Mouse (Mus musculus): ENCODE results near the gene Ccdc9. TPM values are rescaled to one million over a fixed set of nuclear protein-coding genes. Genes with fewer than 3 reads are reported as not detected.

Ccdc9 gene
- 10 to 100 TPM; 57.1 to 66.6 TPM for polyA plus RNA-seq (2017; shearing (Covaris generic))

DNA sequence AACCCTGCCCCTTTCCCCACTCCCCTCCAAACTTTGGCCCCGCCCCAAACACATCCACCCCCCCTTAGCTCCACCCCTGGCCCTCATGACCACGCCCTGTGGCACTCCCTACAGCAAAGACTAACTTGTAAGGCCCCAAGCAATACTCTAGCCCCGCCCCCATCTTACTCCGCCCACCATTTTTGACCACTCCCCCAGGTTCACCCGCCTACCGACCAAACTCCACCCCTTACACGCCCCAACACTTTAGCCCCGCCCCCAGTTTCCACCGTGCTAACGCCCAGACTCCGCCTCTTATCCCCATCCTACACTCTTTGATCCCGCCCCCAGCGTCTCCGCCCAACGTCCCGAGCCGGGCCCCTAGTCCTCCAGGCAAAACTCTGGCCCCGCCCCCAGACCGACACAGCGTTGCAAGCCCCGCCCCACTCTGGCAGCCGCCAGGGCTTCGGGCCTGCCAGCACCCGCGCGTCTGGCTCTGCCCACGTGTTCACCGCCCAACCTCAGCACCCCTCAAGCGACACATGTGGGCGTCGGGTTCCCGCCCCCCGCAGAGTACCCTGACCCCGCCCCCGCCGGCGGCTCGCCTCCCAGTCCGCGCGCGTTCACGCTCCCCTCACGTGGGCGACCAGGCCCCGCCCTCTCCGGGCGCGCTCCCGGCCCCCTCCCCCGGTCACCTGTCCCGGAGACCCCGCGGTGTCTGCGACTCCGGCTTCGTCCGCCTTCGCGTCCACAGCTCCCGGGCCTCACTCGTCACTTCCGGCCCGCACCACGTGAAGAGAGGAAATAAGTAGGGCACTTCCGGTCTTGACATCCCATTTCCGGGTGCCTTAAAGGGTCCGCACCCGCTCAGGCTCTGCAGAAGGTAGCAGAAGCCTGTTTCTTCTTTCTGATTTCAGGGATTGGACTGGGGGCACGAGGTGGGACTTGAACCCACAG is at the start of gene Ccdc9:
Gene Ccdc9 (minus strand): TSS at position 770 of the 936 bp plus-strand sequence.

GRCm38 (mm10) chr7:16308093-16308492 is 21.5 kb upstream of the Ccdc9 start, which contains the start of gene Bbc3:
Bbc3 (plus strand) TSS chr7:16308393.

DNA sequence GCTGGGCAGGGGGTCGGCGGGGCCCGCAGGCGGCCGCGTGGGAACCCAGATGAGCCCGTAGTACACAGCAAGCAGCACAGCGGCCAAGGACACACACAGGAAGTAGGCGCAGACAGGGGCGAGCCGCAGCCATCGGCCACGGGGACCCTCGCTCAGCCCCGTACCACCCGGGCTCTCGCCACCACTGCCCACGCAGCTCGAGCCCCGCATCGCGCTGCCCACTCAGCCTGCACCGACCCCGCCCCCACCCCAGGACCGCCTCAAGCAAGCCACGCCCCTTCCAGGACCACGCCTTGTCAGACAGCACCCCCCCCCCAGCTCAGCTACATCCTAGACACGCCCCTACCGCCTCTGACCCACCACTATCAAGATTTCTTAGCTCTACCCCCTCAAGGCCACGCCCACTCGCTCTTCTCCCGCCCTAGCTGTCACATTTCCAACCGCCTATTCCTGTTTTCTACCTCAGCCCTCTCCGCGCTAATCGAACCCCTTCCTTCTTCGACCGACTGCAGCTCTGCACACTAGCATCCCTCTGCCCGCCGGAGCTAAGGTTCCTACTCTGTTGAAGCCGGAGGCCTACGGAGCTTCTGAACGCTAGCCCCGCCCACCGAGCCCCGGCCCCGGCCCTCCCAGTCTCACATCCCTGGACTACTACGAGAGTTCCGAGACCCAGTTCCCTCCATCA is 13.4 kb downstream of the Ccdc9 start, which contains the start of gene Inafm1:
Gene Inafm1 (minus strand): TSS at position 537 of the 685 bp plus-strand sequence.

DNA sequence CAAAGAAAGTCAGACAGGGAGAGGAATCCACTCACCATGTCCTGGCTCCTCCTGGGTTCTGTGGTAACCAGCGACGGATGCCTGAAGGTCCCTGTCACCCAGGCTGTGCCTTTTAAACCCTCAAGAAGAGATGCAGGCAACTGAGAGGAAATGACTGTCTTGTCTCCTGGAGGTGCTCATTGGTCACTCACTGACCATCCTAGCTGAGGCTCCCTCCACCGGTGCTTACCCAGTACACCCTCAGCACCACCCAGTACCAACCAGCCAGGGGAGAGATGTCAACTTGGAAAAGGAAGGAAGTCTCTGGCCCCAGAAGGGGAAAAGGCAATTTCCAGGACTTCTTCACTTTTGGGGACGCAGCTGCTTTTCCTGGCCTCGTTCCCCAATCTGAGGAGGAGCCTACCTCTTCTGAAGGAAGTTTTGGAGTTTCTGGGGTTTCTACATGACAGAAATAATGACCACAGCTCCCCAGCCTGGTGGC is 27.4 kb downstream of the Ccdc9 start, which contains the start of gene C5ar1:
Gene C5ar1 (minus strand): TSS at position 431 of the 481 bp plus-strand sequence.

GRCm38 (mm10) chr7:16244067-16244466 is 42.5 kb downstream of the Ccdc9 start, which contains the start of gene C5ar2:
C5ar2 (minus strand) TSS chr7:16244154.

Other genes with a start within 250 kb of the Ccdc9 start
- 1 to 10 TPM; 5.8 to 9.3 TPM for gene Bicra, start 238.9 kb downstream of the Ccdc9 start, polyA plus RNA-seq (2017; shearing (Covaris generic))
- gene Zfp541, start 225.0 kb downstream of the Ccdc9 start, polyA plus RNA-seq (2017; shearing (Covaris generic)) = under 1 TPM; 0.07 to 0.28 TPM
- gene Napa, start 188.3 kb downstream of the Ccdc9 start, polyA plus RNA-seq (2017; shearing (Covaris generic)) = 100 to 1,000 TPM; 196 to 249 TPM
- gene Kptn, start 166.9 kb downstream of the Ccdc9 start, polyA plus RNA-seq (2017; shearing (Covaris generic)) = 10 to 100 TPM; 23.7 to 47.3 TPM
- under 1 TPM in 1 of 2 experiments, not detected in 1; 0.07 TPM for gene Slc8a2, start 157.0 kb downstream of the Ccdc9 start, polyA plus RNA-seq (2017; shearing (Covaris generic))
- 10 to 100 TPM; 80.6 to 82.7 TPM for gene Meis3, start 111.7 kb downstream of the Ccdc9 start, polyA plus RNA-seq (2017; shearing (Covaris generic))
- gene Dhx34, start 64.8 kb downstream of the Ccdc9 start, polyA plus RNA-seq (2017; shearing (Covaris generic)) = 10 to 100 TPM; 31.8 to 34.5 TPM
- gene C5ar2, start 42.6 kb downstream of the Ccdc9 start, polyA plus RNA-seq (2017; shearing (Covaris generic)) = under 1 TPM; 0.06 to 0.49 TPM
- gene C5ar1, start 27.3 kb downstream of the Ccdc9 start, polyA plus RNA-seq (2017; shearing (Covaris generic)) = not detected
- 1 to 10 TPM; 4.9 to 6.0 TPM for gene Inafm1, start 13.2 kb downstream of the Ccdc9 start, polyA plus RNA-seq (2017; shearing (Covaris generic))
- gene Bbc3, start 21.6 kb upstream of the Ccdc9 start, polyA plus RNA-seq (2017; shearing (Covaris generic)) = 10 to 100 TPM; 29.1 to 34.7 TPM
- gene Sae1, start 101.0 kb upstream of the Ccdc9 start, polyA plus RNA-seq (2017; shearing (Covaris generic)) = 100 to 1,000 TPM; 120 to 131 TPM
- gene Zc3h4, start 114.1 kb upstream of the Ccdc9 start, polyA plus RNA-seq (2017; shearing (Covaris generic)) = 10 to 100 TPM; 23.2 to 34.3 TPM
- gene Tmem160, start 166.0 kb upstream of the Ccdc9 start, polyA plus RNA-seq (2017; shearing (Covaris generic)) = 100 to 1,000 TPM; 110 to 116 TPM
- gene Npas1, start 190.9 kb upstream of the Ccdc9 start, polyA plus RNA-seq (2017; shearing (Covaris generic)) = 1 to 10 TPM in 1 of 2 experiments, under 1 TPM in 1; 0.43 to 2.5 TPM

All from inflammation-experienced regulatory T-cells (primary cell).